Mouse (Mus musculus): ENCODE results near the gene Mlxip.

The Mlxip gene

DNA sequence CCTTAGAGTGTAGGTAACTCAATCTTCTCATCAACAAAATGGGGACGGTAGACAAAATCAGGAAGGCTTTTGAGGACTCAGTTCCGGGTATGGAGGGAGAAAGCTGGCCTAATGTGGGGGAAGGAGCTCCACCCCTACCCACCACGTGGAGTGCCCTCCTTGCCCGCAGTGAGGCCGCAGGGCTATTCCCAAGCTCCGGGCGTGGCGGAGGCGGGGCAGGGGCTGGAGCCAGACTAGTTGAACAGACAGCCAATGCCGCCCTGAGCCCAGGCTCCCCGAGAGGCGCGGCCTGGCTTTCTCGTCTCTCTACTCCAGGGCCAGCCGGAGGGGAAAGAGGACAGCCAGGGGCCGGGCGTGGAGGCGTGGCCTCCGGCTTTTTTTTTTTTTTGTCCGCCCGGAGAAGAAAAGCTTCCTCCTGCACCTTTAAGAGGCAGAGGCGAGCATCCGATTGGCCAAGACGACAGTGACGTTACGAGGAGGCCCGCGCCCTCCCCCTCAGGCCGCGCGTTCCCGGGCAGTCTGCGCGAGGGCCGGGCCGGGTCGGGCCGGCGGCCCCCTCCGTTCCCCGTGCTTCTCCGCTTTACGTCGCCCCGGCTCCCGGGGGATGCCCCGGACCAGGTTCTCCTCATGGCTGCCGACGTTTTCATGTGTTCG is at the start of gene Mlxip:
Gene Mlxip (plus strand): TSS at position 496 of the 654 bp plus-strand sequence.
- peak; percentile 94 for ATAC-seq (ENCODE audit: insufficient number of reproducible peaks, low FRiP score, low TSS enrichment)

DNA sequence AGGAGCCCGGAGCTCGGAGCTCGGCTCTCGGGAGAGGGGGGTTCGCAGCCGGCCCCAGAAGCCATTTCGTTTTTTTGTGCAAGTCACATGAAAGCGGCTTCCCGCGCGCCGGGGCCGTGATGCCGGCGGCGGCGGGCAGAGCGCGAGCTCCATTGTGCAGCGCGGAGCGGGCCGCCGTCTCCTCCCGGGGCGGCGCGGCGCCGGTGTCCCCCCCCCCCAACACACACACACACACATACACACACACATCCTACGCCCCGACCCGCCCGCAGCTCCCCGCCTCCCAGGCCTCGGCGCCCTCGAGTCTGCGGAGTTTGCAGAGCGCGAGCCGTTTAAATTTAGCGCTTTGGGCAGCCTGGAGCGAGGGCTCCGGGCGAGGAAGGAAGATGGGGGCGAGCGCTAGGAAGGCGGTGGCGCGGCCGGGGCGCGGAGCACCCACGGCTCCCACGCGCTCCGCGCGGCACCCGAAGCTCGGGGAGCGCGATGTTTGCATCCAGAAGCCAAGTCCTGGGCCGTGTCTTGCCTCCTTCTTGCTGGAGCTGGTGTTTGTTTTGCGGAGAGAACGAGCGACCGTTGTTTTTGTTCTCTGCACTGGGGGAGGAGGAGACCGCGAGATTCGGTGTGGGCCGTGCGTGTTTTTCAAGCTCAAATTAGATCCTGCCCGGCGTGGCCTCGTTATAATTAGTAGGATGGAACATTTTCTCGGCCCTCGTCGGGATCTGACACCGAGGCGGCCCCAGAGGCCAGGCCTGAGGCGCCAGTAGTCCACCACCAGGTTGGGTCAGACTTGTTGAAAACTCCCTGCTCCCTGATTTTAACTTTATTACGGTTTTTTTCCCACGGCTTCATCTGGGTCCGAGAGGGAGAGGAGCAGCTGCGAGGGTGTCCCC is 49.4 kb upstream of the Mlxip start:
- ATAC-seq (ENCODE audit: insufficient number of reproducible peaks, low FRiP score, low TSS enrichment), result peak; percentile 37; the same call in 1 of the 2 replicates

DNA sequence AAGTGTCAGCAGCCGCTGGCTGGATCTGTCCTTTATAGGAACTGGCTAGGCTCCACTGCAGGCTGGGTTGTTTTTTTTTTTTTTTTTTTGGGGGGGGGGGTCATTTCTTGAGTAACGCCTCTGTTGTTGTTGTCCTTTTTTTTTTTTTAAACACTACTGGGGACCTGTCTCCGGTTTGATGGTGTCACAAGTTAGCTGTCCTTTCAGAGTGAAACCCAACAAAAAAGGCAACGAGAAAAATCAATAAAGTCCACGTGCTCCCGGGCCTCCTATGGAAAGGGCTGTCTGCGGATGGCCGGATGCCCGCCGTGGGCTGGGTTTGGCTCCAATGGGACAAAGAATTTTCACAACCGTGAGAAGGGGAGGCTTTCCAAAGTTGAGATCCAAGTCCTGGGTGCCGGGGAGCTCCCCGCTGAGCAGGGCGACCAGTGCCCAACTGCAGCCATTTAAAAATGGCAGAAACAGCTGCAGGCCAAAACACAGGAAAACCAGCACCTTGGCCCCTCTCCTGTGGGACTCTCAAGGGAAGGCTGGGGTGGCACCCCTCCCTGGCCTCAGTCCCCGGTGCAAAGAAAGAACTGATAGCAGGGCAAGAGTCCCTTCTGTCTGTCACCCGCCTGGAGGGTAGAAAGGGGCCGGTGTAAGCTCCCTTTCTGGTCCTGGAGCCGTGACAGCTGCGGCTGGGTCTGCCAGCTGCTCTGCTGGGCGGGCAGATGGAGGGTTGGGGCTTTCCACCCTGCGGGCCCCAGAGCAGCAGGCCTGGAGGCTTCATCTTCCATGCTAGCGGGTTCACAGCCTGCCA is 48.5 kb upstream of the Mlxip start:
- no peak for ATAC-seq (ENCODE audit: insufficient number of reproducible peaks, low FRiP score, low TSS enrichment)

DNA sequence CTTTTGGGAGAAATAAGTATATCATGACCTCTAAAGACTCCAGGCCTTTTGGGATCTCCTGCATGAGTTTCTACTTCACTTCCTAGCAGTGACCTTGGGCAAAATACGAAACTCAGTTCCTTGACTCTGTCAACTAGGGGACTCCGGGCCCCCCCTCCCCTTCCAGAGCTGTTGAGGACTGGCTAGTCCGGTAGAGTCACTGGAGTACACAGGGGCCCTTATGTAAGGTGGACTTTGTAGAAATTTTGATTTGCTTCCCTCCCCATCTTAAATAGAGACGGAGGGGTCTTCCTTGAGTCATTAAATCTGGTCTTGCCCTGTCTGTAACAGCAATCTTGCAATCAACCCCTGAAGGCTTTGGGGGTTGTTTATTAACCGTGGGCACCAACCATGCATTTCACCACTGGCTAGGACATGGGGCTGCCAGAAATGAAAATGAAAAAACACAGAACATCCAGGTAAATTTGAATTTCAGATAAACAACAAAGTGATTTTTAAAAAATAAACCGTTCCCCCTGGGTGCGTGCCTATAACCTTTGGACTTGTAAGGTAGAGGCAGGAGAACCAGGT is 47.8 kb upstream of the Mlxip start:
- no peak for ATAC-seq (ENCODE audit: insufficient number of reproducible peaks, low FRiP score, low TSS enrichment)

DNA sequence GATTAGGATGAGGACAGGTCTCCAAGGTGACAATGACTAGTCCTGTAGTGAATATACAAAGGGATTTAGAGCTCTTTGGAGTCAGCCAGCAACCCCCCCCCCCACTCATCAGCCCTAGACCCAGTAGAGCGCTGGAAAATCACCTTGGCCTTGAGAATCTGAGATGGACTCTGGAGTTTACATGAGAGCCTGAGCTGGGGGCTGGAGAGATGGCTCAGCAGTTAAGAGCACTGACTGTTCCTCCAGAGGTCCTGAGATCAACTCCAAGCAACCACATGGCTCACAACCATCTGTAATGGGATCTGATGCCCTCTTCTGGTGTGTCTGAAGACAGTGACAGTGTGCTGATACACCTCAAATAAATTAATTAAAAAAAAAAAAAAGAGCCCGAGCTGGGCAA is 46.6 kb upstream of the Mlxip start:
- ATAC-seq (ENCODE audit: insufficient number of reproducible peaks, low FRiP score, low TSS enrichment), result no peak

DNA sequence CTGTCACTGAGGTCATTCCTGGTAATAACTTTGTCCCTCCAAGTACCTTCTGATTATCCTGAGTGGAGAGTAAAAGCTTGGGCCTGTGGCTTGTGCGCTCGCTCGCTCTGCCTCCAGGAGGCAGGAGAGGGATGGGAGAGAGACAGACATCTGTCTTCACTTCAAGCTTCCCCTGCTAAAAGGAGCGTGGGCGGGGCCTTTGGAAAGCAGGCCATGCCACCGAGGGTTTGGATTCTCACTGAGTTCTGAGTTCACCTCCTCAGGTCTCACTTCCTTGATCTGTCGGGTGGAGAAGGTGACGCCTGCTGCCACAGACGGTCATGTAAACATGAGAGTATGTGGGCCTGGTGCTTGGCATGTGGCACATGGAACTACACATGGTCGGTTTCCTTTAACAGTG is 44.2 kb upstream of the Mlxip start:
- ATAC-seq (ENCODE audit: insufficient number of reproducible peaks, low FRiP score, low TSS enrichment), result no peak

DNA sequence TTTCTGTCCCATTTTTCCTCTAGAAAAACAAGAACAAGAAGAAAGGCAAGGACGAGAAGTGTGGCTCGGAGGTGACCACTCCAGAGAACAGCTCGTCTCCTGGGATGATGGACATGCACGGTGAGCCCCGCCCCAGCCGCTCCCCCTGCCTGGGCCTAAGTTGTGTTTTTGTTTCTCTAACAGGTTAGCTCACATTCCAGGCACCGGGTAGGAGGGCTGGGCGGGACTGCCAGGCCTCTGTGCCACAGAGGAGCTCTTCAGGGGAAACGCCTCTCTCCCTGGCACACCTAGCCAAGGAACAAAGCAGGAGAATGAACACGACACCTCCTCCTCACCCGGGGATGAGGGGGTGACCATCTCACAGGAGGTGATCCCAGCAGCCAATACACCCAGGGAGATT is 38.7 kb upstream of the Mlxip start:
- no peak for ATAC-seq (ENCODE audit: insufficient number of reproducible peaks, low FRiP score, low TSS enrichment)

DNA sequence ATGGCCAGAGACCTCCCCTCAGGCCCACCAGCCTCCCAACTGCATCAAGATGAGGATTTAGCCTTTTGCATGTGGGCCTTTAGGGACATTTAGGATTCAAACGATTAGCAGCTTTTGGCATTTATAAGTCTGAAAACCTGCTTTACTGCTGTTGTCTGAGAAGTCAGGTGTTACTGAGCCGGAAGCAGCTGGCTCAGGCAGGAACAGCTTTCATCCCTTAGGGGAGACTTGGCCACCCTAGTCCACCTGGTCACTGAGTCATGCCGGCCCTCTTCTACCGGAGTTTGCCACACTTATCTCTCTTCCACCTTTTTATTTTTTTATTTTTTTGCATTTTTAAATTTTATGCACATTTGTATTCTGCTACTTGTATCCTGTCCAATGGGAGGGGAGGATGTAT is 37.3 kb upstream of the Mlxip start:
- ATAC-seq (ENCODE audit: insufficient number of reproducible peaks, low FRiP score, low TSS enrichment), result no peak

DNA sequence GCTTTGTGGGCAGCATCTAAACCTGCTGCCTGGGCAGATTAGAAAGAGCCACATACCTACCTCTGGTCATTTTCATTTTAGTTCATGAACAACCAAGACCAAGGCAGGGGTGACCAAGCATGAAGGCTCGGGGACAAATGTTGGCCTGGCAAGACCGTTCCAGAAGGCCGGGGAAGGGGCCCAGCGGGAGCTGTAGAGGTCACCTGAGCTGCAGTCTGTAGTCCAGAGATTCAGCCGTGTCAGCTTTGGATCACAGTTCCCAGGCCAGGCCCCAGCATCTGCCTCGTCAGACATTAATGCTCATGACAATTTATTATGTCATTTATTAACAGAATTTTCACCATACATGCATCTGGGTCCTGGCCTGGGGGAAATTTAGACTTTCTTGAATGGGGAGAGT is 35.2 kb upstream of the Mlxip start:
- no peak for ATAC-seq (ENCODE audit: insufficient number of reproducible peaks, low FRiP score, low TSS enrichment)

DNA sequence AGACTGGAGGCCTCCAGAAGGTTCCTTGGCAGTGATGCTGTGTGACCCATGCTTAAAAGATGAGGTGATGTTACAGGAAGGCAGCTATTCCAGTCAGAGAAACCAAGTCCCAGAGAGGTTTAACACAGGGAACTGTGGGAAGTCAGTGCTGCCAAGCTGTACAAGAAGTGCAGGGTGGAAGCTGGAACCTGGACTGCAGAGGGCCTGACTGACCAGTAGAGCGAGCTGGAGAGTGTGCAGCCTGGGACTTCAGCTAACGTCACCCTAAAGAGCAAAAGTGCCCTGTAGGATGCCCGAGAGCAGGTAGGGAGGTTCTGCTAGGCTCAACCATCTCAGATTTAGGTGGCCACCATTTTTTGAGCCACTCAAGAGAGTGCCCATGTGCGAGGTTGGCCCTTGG is 31.7 kb upstream of the Mlxip start:
- ATAC-seq (ENCODE audit: insufficient number of reproducible peaks, low FRiP score, low TSS enrichment), result no peak

DNA sequence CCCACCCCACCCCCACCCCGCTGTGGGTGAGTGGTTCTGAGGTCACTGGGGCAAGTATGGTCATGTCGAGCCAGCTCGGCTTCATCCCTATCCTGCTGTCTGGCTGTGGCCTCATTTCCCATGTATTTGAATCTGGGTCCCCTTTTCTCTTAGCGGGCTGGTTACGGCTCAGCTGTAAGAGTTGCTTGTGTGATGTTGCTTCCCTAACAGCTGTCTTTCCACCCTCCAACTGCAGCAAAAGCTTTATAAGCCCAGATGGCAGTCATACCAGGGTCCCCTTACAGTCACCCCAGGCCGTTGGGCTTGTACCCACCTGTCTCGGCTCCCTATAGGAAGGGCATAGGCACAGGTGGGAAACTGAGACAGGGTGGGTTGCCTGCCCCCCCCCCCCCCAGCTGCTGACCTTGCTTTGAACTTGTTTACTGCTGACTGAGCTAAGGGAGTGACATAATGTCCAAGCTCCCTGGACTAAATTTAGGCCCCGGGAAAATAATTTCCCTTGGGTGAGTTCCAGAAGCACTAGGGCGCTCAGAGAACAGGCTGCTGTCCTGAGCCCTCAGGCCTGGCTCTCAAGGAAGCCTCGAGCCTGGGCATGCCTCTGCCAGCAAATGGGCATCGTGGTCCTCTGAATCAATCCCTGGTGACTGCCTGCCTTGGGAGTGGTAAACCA is 30.2 kb upstream of the Mlxip start:
- ATAC-seq (ENCODE audit: insufficient number of reproducible peaks, low FRiP score, low TSS enrichment), result peak; percentile 64; the same call in 1 of the 2 replicates

DNA sequence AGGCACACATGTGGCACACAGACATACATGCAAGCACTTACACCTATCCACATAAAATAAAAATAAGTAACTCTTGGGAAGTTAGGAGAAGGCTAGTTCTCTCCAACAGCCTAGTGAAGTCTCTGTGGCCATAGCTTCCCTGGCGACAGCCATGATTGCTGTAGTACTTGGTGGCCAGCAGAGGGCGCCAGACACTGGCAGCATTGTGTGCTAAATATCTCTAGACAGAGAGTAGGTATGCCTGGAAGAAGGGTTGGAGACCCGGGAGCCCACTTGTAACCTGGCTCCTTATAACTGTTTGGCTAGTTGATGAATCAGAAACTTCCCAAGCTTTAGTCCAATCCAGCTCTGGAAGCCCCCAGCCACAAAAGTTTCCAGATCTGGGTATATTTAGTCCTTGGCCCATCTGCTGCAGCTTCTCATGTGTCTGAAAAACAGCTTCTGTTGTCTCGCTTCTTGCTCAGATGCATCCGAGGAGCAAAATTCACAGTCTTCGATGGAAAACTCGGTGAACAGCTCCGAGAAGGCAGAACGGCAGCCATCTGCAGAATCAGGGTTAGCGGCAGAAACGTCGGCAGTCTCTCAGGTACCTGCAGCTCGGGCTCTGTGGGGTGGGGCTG is 25.6 kb upstream of the Mlxip start:
- ATAC-seq (ENCODE audit: insufficient number of reproducible peaks, low FRiP score, low TSS enrichment), result no peak

DNA sequence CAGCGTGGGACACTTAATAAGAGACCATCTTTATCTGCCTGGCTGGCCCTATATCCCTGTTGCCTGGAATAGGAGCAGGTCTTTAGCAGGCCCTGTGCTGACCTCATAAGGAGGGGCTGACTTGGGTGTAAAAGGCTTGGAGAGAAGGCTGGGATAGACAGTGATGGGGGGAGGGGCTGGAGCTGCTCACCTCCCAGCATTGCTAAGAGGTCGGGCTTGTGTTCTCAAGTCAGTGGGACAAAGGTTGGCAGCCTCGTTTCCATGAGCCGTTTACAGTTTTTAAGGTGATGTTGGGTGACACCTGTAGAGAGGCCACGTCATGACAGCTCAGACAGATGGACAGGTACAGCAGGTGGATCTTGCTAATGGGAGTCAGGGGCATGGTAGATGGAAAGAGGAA is 24.5 kb upstream of the Mlxip start:
- no peak for ATAC-seq (ENCODE audit: insufficient number of reproducible peaks, low FRiP score, low TSS enrichment)

DNA sequence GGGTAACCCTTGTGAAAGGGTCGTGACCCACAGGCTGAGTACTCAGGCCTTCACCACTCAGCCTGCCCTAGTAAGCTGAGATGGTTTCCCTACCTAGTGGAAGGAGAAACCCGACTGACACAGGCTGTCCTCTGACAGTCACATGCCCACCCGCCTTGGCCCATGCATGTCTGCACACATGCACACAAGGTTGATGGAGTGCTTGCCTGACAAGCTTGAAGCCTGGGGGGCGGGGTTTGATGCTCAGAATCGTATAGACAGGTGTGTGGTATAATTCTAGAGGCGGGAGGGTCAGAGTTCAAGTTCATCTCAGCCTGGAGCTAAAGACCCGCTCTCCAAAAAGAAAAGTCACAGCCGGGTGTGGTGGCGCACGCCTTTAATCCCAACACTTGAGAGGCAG is 19.3 kb upstream of the Mlxip start:
- no peak for ATAC-seq (ENCODE audit: insufficient number of reproducible peaks, low FRiP score, low TSS enrichment)

DNA sequence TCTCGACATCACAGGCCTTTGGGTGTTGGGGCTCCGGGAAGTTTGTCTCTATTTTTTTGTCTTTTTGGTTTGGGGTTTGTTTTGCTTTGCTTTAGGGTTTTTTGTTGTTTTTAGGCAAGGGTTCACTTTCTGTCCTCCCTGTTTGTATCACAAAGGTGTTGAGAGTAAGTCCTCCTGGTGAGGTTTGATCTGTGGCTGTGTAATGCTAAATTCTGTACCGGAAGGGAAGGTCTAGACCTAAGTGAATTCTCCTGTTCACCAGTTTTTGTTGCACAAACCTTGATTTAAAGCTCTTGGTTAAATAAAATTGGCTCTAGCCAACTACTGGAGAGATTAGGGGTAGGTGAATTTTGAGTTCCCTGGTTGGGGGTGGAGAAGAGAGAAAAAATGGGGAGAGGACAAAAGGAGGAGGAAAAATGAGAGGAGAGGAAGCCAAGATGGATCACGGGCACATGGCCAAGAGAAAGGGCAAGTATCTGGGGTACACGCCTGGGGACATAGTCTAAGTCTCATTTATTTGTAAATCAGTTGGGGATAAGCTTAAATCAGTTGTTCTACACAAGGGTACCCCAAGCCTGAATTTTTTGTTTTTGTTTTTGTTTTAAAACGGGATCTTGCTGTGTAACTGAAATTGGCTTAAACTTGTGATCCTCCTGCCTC is 18.7 kb upstream of the Mlxip start:
- no peak for ATAC-seq (ENCODE audit: insufficient number of reproducible peaks, low FRiP score, low TSS enrichment)

DNA sequence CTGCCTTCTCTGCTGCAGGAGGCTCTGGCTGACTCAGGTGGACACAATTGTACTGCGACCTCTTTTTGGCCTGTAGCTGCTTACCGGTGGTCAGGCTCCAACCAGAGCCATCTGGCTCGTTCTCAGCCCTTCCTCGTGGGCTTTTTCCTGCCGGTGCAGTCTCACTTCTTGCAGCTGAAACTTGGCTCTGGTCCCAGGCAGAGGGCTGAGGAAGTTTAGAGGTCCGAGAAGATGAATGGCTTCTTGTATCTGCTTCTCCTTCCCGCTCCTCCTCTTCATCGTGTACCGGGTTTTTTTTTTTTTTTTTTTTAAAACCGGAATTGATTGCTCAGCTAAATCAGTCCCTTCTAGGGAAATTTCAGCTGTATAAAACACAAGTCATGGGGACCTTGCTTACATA is 18.0 kb upstream of the Mlxip start:
- ATAC-seq (ENCODE audit: insufficient number of reproducible peaks, low FRiP score, low TSS enrichment), result no peak; the same call in 1 of the 2 replicates

DNA sequence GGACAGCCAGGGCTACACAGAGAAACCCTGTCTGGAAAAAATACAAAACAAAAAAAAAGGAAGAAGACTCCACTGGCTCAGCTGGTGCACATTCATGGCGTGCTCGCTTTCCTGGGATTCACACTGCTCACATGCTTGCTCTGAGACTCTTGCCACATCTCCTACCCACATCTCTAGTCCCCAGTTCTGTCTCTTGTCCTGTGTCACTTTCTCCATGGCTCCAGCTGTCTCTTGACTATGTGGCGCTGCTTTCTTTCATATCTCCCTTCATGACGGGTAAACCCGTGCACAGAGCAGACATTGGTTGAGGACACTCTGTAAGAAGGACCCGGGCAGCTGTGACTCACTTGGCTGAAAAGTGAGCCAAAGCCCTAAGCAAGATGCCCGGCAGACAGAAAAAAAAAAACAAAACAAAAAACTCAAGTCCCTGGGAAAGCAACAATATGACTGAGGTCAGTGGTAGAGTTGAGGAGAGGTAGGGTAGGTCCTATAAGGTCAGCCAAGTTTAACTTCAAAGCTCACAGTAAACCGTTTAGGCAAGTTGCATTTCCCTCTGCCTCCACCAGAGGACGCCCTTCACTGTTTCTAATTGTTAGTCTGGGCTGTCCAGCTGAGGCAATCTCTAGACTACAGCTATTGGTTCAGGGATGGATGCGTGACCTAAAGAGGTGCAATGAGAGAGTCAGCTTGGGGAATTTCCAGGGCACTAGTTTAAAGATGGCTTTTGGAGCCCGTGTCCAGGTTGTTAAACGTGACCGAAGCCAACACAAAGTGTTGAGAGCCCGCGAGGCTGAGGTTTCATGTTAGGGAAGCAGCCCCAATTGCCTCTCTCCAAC is 17.3 kb upstream of the Mlxip start:
- peak; percentile 61; the same call in 1 of the 2 replicates for ATAC-seq (ENCODE audit: insufficient number of reproducible peaks, low FRiP score, low TSS enrichment)

DNA sequence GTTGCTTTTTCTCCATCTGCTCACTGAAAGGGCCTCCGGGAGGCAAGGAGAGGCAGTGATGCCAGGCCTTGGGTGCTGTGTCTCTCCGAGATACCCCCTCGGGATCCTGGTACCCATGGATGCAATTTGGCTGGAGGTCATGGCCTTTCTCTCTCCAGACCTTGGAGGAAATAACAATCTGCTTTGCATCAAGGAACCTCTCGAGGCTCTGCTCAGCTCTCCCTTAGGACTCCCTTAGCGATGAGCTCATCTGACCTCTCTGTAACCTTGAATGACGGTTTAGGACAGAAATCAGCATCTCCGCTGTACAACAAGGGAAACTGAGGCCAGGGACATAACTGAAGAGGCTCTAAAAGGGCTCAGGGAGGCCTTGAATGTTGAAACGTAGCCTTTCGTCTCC is 15.9 kb upstream of the Mlxip start:
- no peak for ATAC-seq (ENCODE audit: insufficient number of reproducible peaks, low FRiP score, low TSS enrichment)

Measured in cerebellum, adult (tissue).